Mouse (Mus musculus): Measurements from ENCODE around the gene Bcl2l12. TPM values are rescaled to one million over a fixed set of nuclear protein-coding genes. Genes with fewer than 3 reads are reported as not detected.

The Bcl2l12 gene
- polyA plus RNA-seq, 1 experiment from 2014 or later, result 7.0 TPM

DNA sequence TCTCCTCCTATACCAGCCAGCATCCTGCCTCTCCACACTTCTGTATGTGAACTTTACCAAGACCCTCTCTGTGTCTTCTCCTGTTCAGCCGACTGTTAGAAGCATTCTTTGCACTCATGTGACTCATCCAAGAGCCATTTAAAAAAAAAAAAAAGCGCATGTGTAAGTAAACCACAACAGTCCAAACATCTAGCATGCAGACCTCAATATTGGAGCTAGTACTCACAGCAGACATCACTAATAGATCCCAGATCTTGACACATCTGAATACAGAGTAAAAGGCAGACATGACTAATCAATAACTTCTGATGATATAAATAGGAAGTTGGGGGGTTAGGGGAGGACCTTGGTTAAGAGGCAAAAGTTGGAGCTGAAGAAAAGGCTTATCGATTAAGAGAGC, 37.1 kb upstream of the Bcl2l12 start:
- Histone ChIP-seq H3K4me1 (ENCODE audit: control insufficient read depth, insufficient read depth, low read length) (no peaks in the 10 kb centered on the region), H3K4me2 (ENCODE audit: low read length) (no peak overlapping the region), H3K9me3 (replicated peaks; ENCODE audit: control insufficient read depth, low read length, poor library complexity, severe bottlenecking) (no peaks in the 10 kb centered on the region), H3K4me3 (ENCODE audit: low read depth, low read length) (no peak overlapping the region), H3K36me3 (ENCODE audit: control insufficient read depth, insufficient read depth, low read length) (peaks cover 73% of the 10 kb centered on the region), H3K9ac (ENCODE audit: low read depth, low read length) (no peak overlapping the region), H3K27me3 (ENCODE audit: control insufficient read depth, insufficient read depth, low read depth, low read length) (no peaks in the 10 kb centered on the region), H3K27ac (ENCODE audit: low read length) (no peak overlapping the region)
- WGBS, result 95% methylated on average over 3 of the region's 3 CpGs
- no peak for ATAC-seq

GRCm38 (mm10) chr7:45033722-45034359, 35.3 kb upstream of the Bcl2l12 start:
- no peak for ATAC-seq
- Histone ChIP-seq H3K9ac (ENCODE audit: low read depth, low read length) (no peak overlapping the region), H3K9me3 (replicated peaks; ENCODE audit: control insufficient read depth, low read length, poor library complexity, severe bottlenecking) (no peaks in the 10 kb centered on the region), H3K4me3 (ENCODE audit: low read depth, low read length) (no peak overlapping the region), H3K36me3 (ENCODE audit: control insufficient read depth, insufficient read depth, low read length) (peaks cover 74% of the 10 kb centered on the region), H3K27me3 (ENCODE audit: control insufficient read depth, insufficient read depth, low read depth, low read length) (no peaks in the 10 kb centered on the region), H3K4me2 (ENCODE audit: low read length) (no peak overlapping the region), H3K4me1 (ENCODE audit: control insufficient read depth, insufficient read depth, low read length) (no peaks in the 10 kb centered on the region), H3K27ac (ENCODE audit: low read length) (no peak overlapping the region)
- WGBS, result 93% methylated on average over 19 of the region's 19 CpGs

- no peak for ATAC-seq
- peaks cover 68% of the 10 kb centered on the region for H3K36me3 ChIP-seq (ENCODE audit: control insufficient read depth, insufficient read depth, low read length)
- no peak overlapping the region for H3K4me2 ChIP-seq (ENCODE audit: low read length)
- peaks cover 6% of the 10 kb centered on the region; the same call in 1 of the 2 replicates for H3K4me1 ChIP-seq (ENCODE audit: control insufficient read depth, insufficient read depth, low read length)
- no peak overlapping the region for H3K4me3 ChIP-seq (ENCODE audit: low read depth, low read length)
- 94% methylated on average over 8 of the region's 8 CpGs for WGBS
- H3K27ac ChIP-seq (ENCODE audit: low read length), result no peak overlapping the region
- no peaks in the 10 kb centered on the region for H3K27me3 ChIP-seq (ENCODE audit: control insufficient read depth, insufficient read depth, low read depth, low read length)
- H3K9ac ChIP-seq (ENCODE audit: low read depth, low read length), result no peak overlapping the region
- H3K9me3 ChIP-seq (replicated peaks; ENCODE audit: control insufficient read depth, low read length, poor library complexity, severe bottlenecking), result no peaks in the 10 kb centered on the region
Observed at GRCm38 (mm10) chr7:45030857-45031256, 32.3 kb upstream of the Bcl2l12 start.

GRCm38 (mm10) chr7:45029995-45030394, 31.5 kb upstream of the Bcl2l12 start:
- Histone ChIP-seq H3K9me3 (replicated peaks; ENCODE audit: control insufficient read depth, low read length, poor library complexity, severe bottlenecking) (no peaks in the 10 kb centered on the region), H3K4me3 (ENCODE audit: low read depth, low read length) (no peak overlapping the region), H3K36me3 (ENCODE audit: control insufficient read depth, insufficient read depth, low read length) (peaks cover 60% of the 10 kb centered on the region), H3K27me3 (ENCODE audit: control insufficient read depth, insufficient read depth, low read depth, low read length) (no peaks in the 10 kb centered on the region), H3K4me2 (ENCODE audit: low read length) (no peak overlapping the region), H3K4me1 (ENCODE audit: control insufficient read depth, insufficient read depth, low read length) (peaks cover 6% of the 10 kb centered on the region; the same call in 1 of the 2 replicates), H3K27ac (ENCODE audit: low read length) (no peak overlapping the region), H3K9ac (ENCODE audit: low read depth, low read length) (no peak overlapping the region)
- 94% methylated on average over 6 of the region's 6 CpGs for WGBS
- no peak for ATAC-seq

GRCm38 (mm10) chr7:45028351-45028750, 29.8 kb upstream of the Bcl2l12 start:
- H3K4me1 ChIP-seq (ENCODE audit: control insufficient read depth, insufficient read depth, low read length), result peaks cover 6% of the 10 kb centered on the region; the same call in 1 of the 2 replicates
- no peaks in the 10 kb centered on the region for H3K27me3 ChIP-seq (ENCODE audit: control insufficient read depth, insufficient read depth, low read depth, low read length)
- no peak overlapping the region for H3K4me3 ChIP-seq (ENCODE audit: low read depth, low read length)
- ATAC-seq, result no peak
- no peak overlapping the region for H3K4me2 ChIP-seq (ENCODE audit: low read length)
- H3K9ac ChIP-seq (ENCODE audit: low read depth, low read length), result no peak overlapping the region
- 93% methylated on average over 11 of the region's 11 CpGs for WGBS
- peaks cover 44% of the 10 kb centered on the region for H3K36me3 ChIP-seq (ENCODE audit: control insufficient read depth, insufficient read depth, low read length)
- no peaks in the 10 kb centered on the region for H3K9me3 ChIP-seq (replicated peaks; ENCODE audit: control insufficient read depth, low read length, poor library complexity, severe bottlenecking)
- no peak overlapping the region for H3K27ac ChIP-seq (ENCODE audit: low read length)

DNA sequence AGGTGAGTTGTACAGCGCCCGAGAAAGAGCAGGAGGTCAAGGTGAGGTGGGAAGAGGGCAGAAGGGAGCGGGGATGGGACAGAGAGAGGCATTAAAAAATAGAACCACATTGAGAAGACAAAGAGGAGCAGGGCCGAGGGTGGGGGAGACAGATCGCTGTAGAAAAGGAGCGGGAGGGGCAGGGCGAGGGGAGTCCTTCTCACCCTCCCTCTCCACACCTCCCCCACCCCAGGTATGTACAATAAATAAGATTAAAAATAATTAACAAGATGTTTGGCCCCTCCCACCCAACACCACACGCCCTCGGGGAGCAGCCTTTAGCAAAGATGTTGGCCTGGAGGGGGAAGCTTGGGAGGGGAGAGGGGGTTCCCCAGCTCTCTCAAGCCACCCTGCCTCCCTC, 29.2 kb upstream of the Bcl2l12 start:
- Histone ChIP-seq H3K27me3 (ENCODE audit: control insufficient read depth, insufficient read depth, low read depth, low read length) (no peaks in the 10 kb centered on the region), H3K4me3 (ENCODE audit: low read depth, low read length) (no peak overlapping the region), H3K4me1 (ENCODE audit: control insufficient read depth, insufficient read depth, low read length) (peaks cover 6% of the 10 kb centered on the region; the same call in 1 of the 2 replicates), H3K36me3 (ENCODE audit: control insufficient read depth, insufficient read depth, low read length) (peaks cover 44% of the 10 kb centered on the region), H3K9ac (ENCODE audit: low read depth, low read length) (no peak overlapping the region), H3K9me3 (replicated peaks; ENCODE audit: control insufficient read depth, low read length, poor library complexity, severe bottlenecking) (no peaks in the 10 kb centered on the region), H3K4me2 (ENCODE audit: low read length) (no peak overlapping the region), H3K27ac (ENCODE audit: low read length) (no peak overlapping the region)
- no peak for ATAC-seq
- 93% methylated on average over 9 of the region's 9 CpGs for WGBS

GRCm38 (mm10) chr7:45026256-45026655, 27.7 kb upstream of the Bcl2l12 start:
- Histone ChIP-seq H3K9me3 (replicated peaks; ENCODE audit: control insufficient read depth, low read length, poor library complexity, severe bottlenecking) (no peaks in the 10 kb centered on the region), H3K4me3 (ENCODE audit: low read depth, low read length) (no peak overlapping the region), H3K27ac (ENCODE audit: low read length) (peak overlapping the region; percentile 2), H3K9ac (ENCODE audit: low read depth, low read length) (no peak overlapping the region), H3K36me3 (ENCODE audit: control insufficient read depth, insufficient read depth, low read length) (peaks cover 34% of the 10 kb centered on the region), H3K4me2 (ENCODE audit: low read length) (no peak overlapping the region), H3K27me3 (ENCODE audit: control insufficient read depth, insufficient read depth, low read depth, low read length) (no peaks in the 10 kb centered on the region), H3K4me1 (ENCODE audit: control insufficient read depth, insufficient read depth, low read length) (peaks cover 6% of the 10 kb centered on the region; the same call in 1 of the 2 replicates)
- peak; percentile 34; the same call in 1 of the 2 replicates for ATAC-seq
- WGBS, result 31% methylated on average over 2 of the region's 2 CpGs

DNA sequence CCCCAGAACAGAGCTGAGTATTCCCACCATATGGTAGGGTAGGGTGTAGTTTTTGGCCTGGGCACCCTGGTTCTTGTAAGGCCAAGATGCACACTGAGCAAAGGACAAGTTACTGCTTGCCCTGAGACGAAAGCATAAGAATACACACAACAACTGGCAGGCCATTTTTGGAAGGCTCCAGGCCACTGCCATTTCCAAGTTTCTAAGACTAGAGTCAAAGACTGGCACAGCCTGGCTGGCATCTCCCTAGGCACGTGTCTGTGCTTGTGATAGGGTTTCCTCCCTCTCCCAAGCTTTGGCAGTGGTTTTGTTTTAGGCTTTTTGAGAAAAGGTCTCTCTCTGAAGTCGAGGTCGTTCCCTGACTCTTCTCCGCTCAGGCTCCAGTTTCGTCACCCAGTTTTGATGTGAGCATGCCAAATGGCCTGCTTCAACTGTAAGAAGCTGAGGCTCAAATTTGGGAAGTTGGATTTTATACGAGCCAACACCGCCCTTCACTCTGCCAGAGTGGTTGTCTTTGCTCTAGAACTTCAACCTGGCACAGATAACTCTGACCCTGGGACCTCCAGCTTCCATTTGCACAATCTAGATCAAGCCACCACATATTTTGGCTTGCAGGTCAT, 27.2 kb upstream of the Bcl2l12 start:
- no peak overlapping the region for H3K4me2 ChIP-seq (ENCODE audit: low read length)
- no peaks in the 10 kb centered on the region for H3K27me3 ChIP-seq (ENCODE audit: control insufficient read depth, insufficient read depth, low read depth, low read length)
- 81% methylated on average over 8 of the region's 8 CpGs for WGBS
- no peak overlapping the region for H3K9ac ChIP-seq (ENCODE audit: low read depth, low read length)
- peaks cover 29% of the 10 kb centered on the region for H3K36me3 ChIP-seq (ENCODE audit: control insufficient read depth, insufficient read depth, low read length)
- H3K4me3 ChIP-seq (ENCODE audit: low read depth, low read length), result no peak overlapping the region
- ATAC-seq, result no peak
- peaks cover 6% of the 10 kb centered on the region; the same call in 1 of the 2 replicates for H3K4me1 ChIP-seq (ENCODE audit: control insufficient read depth, insufficient read depth, low read length)
- H3K27ac ChIP-seq (ENCODE audit: low read length), result peak overlapping the region; percentile 2
- H3K9me3 ChIP-seq (replicated peaks; ENCODE audit: control insufficient read depth, low read length, poor library complexity, severe bottlenecking), result no peaks in the 10 kb centered on the region

Measured in midbrain, embryonic 16.5 days (tissue).